Mouse (Mus musculus): Measurements from ENCODE around the gene Gpx3.
"Not testable (repeated sequence)": the region's sequence is repeated elsewhere in the genome, so short reads cannot be mapped to it uniquely, and the experiment has no call there.

Gpx3 gene

DNA sequence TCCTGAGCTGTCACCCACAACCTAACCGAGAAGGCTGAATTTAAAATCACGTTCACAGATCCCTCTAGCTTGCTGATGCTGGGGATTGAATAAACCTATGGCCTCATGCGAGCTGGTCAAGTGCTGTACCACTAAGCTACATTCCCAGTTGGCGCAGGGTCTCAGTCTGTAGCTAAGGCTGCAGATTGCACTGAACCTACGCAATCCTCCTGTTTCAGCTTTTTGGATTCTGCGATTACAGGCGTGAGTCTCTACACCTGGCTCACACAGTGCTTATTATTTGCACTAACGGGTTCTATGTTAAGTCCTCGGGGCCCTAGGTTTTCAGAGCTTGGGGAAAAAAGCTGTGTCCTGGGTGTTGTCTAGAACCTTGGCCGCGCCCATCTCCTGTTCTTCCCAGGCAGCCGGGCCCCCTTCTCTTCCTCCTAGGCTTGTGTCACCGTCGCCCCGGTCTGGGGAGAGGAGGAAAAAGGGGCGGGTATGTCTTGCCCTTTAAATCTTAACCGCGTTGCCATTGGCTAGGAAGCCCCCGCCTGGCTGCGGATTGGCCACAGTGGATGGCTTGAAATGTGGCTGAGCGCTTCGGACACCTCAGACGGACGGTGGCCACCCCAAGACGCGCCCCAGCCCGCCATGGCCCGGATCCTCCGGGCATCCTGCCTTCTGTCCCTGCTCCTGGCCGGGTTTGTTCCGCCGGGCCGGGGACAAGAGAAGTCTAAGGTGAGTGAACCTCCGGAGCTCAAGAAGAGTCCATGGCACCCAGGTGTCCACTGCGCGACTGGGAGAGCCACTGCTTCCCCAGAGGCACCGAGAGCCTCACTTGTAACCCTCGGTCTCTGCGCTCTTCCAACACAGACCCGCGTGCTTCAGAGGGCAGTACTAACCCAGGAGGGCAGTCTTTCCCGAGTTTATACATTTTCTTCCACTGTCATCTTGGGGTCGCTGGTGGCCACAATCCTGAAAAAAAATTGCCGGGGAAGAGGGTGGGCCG, at the start of gene Gpx3:
Gene Gpx3, plus strand, starts transcription at position 121 of the 991 bp plus-strand sequence.
- peak; percentile 72 for ATAC-seq (ENCODE audit: insufficient number of reproducible peaks, low FRiP score, low TSS enrichment)

DNA sequence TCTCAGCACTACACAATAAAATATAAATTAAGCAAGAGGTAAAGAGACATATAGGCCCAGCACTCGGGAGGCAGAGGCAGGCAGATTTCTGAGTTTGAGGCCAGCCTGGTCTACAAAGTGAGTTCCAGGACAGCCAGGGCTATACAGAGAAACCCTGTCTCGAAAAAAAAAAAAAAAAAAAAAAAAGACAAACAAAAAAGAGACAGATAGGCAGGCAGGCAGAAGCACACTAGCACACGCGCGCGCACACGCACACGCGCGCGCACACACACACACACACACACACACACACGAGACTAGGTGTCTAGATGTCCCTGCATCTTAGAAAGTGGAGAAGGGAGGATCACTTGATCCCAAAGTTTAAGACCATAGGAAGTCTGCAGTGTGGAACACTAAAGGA, 43.4 kb upstream of the Gpx3 start:
- not testable (repeated sequence) for ATAC-seq (ENCODE audit: insufficient number of reproducible peaks, low FRiP score, low TSS enrichment)

DNA sequence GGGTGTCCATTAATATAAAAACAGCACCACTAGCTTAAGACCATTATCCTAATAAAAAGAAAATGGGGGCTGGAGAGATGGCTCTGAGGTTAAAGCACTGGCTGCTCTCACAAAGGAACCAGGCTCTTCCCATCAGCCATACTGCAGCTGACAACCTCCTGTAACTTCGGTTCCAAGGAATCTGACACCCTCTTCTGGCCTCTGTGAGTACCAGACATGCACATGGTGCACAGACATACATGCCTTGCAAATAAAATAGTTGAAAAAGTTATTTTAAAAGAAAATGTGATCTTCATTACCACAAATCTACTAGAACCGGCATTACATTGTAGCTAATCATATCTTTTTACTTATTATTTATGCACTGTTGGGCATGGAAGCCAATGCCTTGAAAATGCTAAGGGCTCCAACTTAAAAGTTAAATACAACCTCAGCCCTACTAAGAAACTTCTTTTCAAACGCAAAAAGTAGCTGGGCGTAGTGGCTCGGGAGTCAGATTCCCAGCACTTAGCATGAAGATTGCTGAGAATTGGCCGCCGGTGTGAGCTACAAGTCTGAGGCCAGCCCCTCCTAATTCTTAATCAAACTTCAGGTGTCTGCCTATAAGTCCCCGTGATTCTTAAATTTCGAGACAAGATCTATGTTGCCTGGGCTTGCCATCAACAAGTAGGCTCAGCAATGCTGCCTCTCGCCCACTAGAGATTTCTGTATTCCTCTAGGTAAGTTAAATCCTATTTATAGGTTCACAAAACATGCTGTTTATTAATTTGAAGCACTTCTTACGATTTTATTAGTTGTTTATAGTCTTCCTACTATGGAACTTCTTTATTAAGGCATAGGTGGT, 42.7 kb upstream of the Gpx3 start:
- no peak for ATAC-seq (ENCODE audit: insufficient number of reproducible peaks, low FRiP score, low TSS enrichment)

DNA sequence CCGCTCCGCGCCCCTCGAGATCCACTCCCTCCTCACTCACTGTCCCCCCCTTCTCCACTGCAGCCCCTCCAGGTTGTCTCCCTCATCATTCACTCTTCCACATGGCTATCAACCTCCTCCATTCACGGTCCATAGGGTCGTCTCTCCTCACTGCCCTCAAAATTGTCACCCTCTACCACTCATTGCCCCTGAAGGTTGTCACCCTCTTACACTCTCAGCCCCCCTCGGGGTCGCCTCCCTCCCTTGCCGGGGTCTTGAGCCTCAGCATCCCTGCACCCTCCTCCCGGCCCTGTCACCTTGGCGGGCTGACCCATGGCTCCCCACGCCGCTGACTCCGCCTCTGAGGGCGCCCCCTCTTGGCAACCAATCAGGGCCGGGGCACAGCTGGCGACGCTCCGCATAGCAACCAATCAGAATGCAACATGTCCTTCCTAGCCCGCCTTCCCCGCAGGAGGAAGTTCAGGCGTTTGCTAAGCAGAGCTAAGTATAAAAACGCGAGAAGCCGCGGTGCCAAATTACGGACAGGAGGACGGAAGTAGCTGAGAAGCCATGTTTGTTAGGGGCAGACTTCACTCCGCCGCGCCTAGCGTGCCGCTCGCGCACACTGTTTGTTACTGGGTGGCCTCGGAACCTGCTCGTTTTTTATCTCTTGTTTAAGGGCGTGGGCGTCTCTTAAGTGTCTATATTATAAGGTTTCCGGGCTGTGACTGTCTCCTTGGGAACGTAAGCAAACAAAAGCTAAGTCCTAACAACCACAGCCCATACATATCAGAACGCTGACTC, 41.8 kb upstream of the Gpx3 start, which contains the start of gene Lyrm7:
Gene Lyrm7, minus strand, starts transcription at position 661 of the 783 bp plus-strand sequence.
- peak; percentile 96 for ATAC-seq (ENCODE audit: insufficient number of reproducible peaks, low FRiP score, low TSS enrichment)

DNA sequence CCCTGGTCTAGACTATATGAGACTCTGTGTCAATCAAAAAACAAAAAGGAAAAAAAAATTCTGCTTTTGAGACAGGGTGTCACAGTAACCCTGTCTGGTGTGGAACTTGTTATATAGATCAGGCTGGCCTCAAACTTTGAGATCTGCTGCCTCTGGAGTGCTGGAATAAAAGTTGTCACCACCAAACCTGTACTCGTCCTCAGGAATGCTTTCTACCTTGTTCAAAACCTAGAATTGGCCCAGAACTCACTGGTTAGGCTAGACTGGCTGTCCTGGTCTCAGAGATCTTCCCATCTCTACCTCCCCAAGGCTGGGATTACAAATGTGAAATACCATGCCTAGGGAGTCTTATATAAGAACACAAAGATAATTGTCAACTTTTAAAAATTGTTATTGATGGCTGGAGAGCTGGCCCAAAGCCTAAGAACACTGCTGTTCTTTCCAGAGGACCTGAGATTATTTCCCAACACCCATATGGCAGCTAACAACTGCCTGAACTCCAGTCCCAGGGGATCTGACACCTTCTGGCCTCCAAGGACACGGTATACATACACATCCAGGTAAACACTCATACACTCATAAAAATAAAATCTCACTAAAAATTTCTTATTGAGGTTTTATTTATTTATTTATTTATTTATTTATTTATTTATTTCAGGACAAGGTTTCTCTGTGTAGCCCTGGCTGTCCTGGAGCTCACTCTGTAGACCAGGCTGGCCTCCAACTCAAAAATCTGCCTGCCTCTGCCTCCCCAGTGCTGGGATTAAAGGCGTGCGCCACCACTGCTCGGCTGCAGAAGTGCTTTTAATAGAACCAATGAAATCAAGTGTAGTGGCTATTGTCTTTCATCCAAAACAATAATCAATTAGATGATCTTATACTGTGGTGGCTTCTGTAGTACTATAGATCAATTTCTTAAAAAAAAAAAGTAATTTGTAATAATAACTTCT, 40.5 kb upstream of the Gpx3 start:
- no peak for ATAC-seq (ENCODE audit: insufficient number of reproducible peaks, low FRiP score, low TSS enrichment)

DNA sequence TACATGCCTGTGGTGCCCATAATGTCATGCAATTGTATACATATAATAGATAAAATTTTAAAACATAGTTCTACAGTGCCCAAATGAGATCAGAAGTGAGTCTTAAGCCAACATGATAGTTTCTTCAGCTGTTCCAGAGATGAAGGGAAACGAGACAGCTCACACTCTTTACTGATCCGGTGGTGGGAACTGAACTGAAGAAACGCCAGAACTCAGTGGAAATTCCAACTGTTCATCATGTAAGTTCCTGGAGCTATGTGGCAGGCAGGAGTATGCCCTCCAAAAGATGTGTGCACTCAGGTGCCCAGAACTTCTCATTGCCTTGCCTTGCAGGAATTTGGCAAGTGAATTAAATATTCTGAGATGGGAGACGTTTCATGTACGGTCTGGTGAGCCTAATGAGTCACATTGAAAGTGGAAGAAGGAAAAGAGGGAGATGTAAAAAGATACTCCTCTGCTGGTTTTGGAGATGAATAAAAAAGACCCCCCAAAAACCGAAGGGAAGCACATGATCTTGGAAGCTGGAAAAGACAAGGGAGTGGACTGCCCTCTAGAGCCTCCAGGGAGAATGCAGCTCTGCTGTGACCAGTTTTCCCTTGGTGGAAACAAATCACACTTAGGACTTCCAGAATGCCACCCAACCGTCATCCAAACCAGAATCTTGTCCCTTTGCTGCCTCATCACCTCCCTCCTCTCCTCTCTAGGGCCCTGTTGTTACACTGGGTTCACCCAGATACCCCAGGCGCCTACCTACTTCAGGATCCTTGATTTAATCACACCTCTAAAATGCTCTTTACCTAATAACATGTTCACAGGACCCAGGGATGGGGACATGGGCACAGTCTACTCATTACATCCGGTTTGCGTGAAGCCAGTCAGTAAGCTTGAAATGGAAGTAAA, 39.4 kb upstream of the Gpx3 start:
- ATAC-seq (ENCODE audit: insufficient number of reproducible peaks, low FRiP score, low TSS enrichment) = no peak

DNA sequence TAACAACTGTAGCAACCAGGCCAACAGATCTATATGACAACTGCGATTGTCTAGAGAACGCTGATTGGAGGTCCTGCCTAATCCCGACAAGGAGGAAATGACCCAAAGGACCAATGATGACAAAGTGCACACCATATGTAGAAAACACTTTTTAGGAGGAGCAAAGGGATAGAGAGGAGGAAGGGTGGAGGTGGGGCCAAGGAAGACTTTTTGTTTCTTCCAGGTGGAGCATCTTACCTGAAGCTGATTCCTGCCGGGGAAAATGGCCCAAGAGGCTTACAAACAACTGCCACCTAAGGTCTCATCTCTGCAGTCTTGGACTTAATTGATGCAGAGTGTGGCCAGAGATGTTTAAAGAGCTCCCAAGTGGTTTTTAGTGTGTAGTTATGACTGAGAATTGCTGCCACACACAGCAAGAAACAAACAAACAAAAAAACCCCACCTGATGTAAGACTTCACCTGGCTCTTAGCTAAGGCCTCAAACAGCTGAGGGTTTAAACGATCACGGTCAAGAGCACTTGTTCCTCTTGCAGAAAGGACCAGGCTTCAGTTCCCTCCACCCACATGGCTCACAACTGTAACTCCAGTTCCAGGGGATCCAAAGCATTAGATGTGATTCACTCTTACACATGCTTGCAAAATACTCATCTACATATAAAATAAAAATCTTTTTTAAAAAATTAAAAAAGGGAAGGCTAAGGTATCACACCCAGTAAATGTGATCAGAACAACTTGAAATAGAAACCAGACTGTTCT, 36.7 kb upstream of the Gpx3 start:
- no peak for ATAC-seq (ENCODE audit: insufficient number of reproducible peaks, low FRiP score, low TSS enrichment)

DNA sequence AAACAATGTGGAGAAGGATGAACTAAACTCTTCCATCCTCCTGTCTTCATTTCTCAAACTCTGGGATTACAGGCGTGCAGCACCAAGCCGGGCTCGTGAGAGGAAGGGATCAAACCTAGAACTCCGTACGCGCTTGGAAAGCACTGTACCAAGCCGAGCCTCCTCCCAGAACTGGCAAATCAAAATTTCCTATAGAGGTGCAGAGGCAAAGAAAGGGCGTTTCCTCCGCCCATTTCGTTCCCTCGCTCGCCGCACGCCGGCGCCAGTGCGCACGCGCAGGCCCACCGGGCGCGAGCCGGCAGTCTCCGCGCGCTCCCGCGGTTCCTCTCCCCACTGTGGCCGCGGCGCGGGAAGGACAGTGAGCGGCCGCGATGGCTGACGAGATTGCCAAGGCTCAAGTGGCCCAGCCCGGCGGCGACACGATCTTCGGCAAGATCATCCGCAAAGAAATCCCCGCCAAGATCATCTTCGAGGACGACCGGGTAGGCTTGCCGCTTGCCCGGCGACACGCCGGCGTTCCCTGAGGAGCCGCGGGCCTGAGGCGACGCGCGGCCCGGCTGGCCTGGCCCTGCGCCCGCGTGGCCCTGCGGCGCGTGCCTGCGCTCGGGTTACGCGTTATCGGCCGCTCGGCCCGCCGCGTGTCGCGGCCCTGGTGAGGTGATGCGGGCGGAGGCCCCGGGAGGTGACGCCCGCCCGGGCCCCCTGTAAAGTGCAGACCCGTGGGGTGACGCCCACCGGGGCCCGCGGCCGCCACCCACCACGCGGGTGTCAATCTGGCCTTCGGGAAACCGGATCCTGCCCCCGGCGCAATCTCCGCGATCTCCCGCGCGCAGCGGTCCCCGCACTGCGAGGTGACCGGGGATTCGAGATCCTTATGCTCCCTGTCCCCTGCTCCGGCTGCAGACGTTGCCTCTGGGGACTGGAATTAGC, 35.9 kb upstream of the Gpx3 start, which contains the start of gene Hint1:
Gene Hint1, plus strand, starts transcription at position 265 of the 930 bp plus-strand sequence.
- ATAC-seq (ENCODE audit: insufficient number of reproducible peaks, low FRiP score, low TSS enrichment) = peak; percentile 82

DNA sequence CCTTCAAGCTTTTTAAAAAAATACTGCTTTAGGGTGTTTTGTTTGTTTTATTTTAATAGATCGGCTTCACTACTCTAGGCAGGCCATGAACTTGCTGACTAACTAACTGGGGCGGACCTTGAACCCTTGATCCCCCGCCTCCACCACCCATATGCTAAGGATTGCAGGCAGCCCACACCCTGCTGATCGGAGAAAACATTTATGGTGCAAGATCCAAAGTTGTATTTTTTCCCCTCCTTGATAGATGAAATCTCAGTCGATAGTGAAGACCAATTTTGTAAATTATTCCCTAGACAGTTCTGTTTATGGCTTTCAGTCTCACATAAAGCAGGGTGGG, 35.2 kb upstream of the Gpx3 start:
- ATAC-seq (ENCODE audit: insufficient number of reproducible peaks, low FRiP score, low TSS enrichment) = no peak

DNA sequence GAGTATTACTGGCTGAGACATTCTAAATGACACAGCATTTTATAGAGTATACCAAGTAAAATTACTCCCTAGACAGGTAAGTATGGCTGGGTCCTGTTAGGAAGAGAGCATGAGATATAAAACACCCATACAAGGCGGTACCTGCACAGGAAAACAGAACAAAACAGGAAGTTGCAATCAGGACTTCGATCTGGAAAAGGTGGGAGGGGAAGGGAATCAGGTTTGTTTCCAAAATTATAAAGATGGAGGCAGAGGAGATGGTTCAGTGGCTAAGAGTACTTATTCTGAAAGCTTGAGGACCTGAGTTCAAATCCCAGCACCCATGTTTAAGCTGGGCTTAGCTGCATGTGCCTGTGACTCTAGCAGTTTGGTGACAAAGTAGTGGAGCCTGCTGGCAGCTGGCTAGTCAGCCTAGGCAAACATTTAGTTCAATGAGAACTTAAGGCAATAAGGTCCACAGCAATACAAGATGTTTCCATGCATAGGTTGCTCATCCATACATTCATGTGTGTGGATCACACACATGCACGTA, 34.3 kb upstream of the Gpx3 start:
- no peak for ATAC-seq (ENCODE audit: insufficient number of reproducible peaks, low FRiP score, low TSS enrichment)

DNA sequence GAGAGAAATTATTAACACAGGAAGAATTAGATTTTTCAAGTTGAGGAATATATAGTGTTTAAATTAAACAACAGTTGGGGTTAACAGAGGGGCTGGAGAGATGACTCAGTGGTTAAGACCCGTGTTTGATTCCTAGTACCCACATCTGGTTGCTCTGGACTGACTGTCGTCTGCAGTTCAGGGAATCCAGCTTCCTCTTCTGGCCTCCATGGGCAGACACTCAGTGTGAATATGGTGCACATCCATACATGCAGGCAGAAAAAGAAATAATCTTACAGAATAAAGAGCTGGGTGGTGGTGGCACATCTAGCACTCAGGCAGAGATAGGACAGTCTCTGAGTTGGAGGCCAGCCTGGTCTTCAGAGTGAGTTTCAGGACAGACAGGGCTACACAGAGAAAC, 33.8 kb upstream of the Gpx3 start:
- no peak for ATAC-seq (ENCODE audit: insufficient number of reproducible peaks, low FRiP score, low TSS enrichment)

DNA sequence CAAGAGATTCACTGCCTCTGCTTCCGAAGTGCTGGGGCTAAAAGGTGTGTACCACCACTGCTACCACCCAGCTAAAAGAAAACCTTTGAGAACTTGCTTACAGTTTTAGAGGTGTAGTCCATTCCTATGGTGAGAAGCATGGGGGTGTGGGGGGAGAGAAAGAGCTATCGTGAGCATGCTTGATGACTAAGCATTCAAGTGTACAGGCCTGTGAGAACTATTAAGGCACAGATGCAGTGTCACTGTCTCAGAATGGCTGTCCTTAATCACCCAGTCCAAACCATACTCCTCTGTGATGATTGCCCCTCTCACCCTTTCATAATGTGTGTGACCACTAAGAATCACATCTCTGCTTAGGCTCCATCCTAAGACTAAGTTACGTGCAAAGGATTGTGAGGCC, 32.9 kb upstream of the Gpx3 start:
- ATAC-seq (ENCODE audit: insufficient number of reproducible peaks, low FRiP score, low TSS enrichment) = no peak

DNA sequence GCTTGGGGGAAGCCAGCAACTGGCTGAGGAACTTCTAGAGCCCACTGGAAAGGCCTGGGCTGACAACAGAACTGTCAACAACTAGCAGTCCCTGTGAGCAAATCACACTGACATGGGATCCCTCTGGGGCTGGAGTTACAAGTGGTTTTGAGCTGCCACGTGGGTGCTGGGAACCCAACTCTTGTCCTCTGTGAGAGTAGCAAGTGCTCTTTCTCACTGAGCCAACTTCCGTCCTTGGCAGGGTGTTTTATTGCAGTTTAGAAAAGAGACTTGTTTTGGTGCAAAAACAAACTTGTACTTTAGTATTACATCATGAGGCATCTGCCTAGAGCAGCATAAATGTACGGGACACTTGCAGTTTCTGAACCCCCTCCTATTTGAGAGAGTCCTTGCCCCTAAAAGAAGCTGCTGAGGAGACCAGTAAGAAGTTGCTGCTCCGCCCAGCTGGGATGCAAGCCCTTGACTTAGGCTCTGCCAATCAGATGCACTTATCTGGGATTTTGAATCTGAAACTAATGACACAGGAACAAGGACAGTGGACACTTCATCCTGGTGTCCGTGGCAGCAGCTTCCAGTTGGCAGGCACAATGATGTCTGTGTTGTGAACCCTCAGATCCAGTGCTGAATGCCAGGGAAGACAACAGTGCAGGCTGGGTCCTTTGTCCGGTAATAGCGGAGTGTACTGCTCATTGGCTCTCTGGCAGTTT, 30.3 kb upstream of the Gpx3 start:
- ATAC-seq (ENCODE audit: insufficient number of reproducible peaks, low FRiP score, low TSS enrichment) = no peak

DNA sequence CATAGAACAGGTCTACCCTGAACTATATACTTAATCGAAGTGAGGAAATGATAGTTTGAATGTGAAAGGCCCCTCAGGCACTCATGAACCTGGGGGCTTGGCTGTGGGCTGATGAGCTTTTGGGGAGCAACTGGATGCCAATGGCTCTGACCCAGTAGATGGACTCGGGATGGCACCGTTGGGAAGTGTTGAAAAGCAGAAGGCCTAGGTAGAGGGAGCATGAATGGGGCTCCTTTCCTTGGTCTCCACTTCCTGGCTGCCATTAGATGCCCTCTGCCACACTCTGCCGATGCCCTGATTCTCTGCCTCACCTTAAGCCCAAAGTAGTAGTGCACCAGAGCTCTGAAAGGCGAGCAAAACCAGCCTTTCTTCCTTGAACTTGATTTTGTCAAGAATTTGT, 26.2 kb upstream of the Gpx3 start:
- ATAC-seq (ENCODE audit: insufficient number of reproducible peaks, low FRiP score, low TSS enrichment) = no peak

DNA sequence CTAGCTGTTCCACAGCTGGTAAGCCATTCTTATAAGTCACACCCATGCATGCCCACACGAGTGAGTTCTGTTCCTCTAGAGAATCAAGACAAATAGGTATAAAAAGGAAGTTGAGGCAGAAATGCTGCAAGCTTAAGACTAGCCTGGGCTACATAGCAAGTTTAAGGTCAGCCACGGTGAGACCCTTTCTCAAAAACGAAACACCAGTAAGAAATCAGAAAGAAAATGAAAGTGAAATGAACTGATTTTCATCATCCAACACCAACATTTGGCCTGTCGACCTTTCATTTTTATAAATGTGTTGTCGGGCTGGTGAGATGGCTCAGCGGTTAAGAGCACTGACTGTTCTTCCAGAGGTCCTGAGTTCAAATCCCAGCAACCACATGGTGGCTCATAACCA, 23.4 kb upstream of the Gpx3 start:
- ATAC-seq (ENCODE audit: insufficient number of reproducible peaks, low FRiP score, low TSS enrichment) = no peak

DNA sequence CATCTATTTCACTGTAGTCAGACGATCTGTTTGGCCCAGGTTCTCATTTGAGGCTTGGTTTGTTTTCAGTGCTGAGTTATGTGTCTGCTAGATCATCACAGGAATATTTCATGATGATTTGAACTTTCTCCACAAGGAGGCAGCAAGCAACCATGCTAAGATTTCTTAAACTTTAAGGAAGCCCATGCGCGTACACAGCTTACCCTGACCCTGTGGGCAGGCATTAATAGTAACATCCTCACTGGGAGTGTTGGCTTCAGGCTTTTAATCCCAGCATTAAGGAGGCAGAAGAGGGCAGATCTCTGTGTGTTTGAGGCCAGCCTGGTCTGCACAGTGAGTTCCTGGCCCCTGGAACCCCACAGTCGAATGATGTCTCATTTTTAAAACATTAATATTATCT, 22.8 kb upstream of the Gpx3 start:
- no peak for ATAC-seq (ENCODE audit: insufficient number of reproducible peaks, low FRiP score, low TSS enrichment)

All from cerebellum, adult (tissue).